Mouse (Mus musculus) heart, adult 2 months (tissue): ENCODE data around the gene Eno2.

Source experiments
- CTCF ChIP-seq: fragments of 200-600 bp; IDR thresholded peaks from 2 replicates; pipeline ENCODE4 v1.8.1; 2022; ENCODE audit warnings: antibody characterized with exemption, mild to moderate bottlenecking, moderate library complexity
- POLR2A ChIP-seq: fragments of 200-500 bp; IDR thresholded peaks from 2 replicates; pipeline ENCODE4 v1.6.1; 2011; ENCODE audit warnings: mild to moderate bottlenecking, low read depth, low read length, control low read depth; ENCODE audit not compliant: insufficient read depth

DNA sequence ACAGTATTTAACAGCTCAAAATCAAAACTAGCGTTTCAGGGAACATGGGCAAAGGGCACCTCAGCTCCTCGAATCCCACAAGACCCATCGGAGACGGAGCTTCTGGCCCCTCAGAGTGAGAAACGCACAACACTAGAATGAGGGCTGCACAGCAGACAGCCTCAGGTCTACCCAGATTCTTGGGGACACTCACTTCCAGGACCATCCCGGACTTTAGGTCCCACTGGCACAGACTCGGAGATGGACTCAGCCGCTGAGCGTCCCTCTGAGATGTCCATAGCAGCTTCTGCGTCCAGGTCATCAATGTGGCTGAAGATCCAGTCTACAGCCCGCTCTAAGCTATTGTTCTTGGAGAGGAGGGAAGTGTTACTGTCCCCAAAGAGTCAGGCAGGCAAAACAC is 47.7 kb upstream of the Eno2 start:
- TF ChIP-seq CTCF (no peak), POLR2A (no peak)
